Mouse (Mus musculus): ENCODE measurements around the gene Fga.

GRCm38 (mm10) chr3:83068869-83069268 is 43.0 kb downstream of the Fga start:
- TF ChIP-seq CTCF (IDR thresholded peaks at IDR 0.05; ENCODE audit: borderline replicate concordance, insufficient read depth, low read depth, low read length) (no peak), POLR2A (IDR thresholded peaks at IDR 0.05; ENCODE audit: borderline replicate concordance, insufficient read depth, low read length) (no peak)

All from cerebellum, adult 2 months (tissue).